Mouse (Mus musculus) erythroid progenitor cell, adult 5-6 weeks (primary cell): Measurements from ENCODE around the gene Wfdc6b. TPM values are rescaled to one million over a fixed set of nuclear protein-coding genes. Genes with fewer than 3 reads are reported as not detected.
"Not testable (repeated sequence)": the region's sequence is repeated elsewhere in the genome, so short reads cannot be mapped to it uniquely, and the experiment has no call there.

Source experiments
- ATAC-seq: replicated peaks from 2 replicates; pipeline ENCODE4 v1.8.0; 2016; ENCODE audit warnings: moderate number of reproducible peaks, mild to moderate bottlenecking, moderate TSS enrichment, inconsistent platforms; ENCODE audit not compliant: poor library complexity, low FRiP score, severe bottlenecking
- total RNA-seq, 2 experiments: library from RNA; stranded (forward) in 1 of 2; stranded (reverse) in 1 of 2; fragments of 150-400 nt in 1 of 2; fragments of 186-747, 209-891 nt in 1 of 2; gene quantifications; 2 replicates each; pipeline versions ENCODE4 v1.2.3 to v1.2.4; 2015 to 2017; ENCODE audit warnings: low replicate concordance in 2 of 2

Gene Wfdc6b
- total RNA-seq (2015; ENCODE audit: low replicate concordance) (not detected in 2 replicates), total RNA-seq (2017; ENCODE audit: low replicate concordance) (not detected in 2 replicates)

GRCm38 (mm10) chr2:164613471-164613870, at the start of gene Wfdc6b, which contains the start of gene Wfdc8:
Wfdc6b (plus strand) TSS chr2:164613522.
Wfdc8 (minus strand) TSS chr2:164613626.
- ATAC-seq, result not testable (repeated sequence)

- ATAC-seq, result no peak
These were observed 49.0 kb upstream of the Wfdc6b start for GRCm38 (mm10) chr2:164564346-164564745.

GRCm38 (mm10) chr2:164566997-164567396, 46.3 kb upstream of the Wfdc6b start:
- 0 out of 2 replicates have a peak, but pooled peaks have one; percentile 33 for ATAC-seq

GRCm38 (mm10) chr2:164567460-164567859, 45.9 kb upstream of the Wfdc6b start:
- ATAC-seq, result no peak

DNA sequence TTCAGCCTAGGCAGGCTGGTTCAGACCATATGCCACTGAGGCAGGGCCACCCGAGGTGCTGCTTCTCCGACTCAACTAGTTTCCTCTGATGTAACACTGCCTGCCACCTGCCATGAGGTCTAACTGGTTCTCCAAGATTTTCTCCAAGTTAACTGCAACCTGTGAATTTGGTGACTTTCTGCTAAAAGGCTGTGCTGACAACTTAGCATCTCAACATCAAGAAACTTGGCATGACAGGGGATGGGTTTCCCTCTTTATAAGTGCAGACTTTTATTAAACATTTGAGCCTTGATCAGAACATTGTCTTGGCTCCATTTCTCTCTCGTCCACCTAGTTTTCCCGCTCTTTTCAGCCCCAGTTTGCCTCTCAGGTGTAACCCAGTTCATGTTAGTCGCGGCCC, 40.0 kb upstream of the Wfdc6b start, which contains the start of gene Spint3:
TSS of gene Spint3 (minus strand) at position 101 of the 400 bp plus-strand sequence.
- ATAC-seq, result not testable (repeated sequence)

- ATAC-seq, result not testable (repeated sequence)
These were observed 28.1 kb upstream of the Wfdc6b start, which contains the start of gene Wfdc6a for GRCm38 (mm10) chr2:164585025-164585725. Wfdc6a (minus strand) TSS chr2:164585447.

- no peak for ATAC-seq
These were observed 21.3 kb upstream of the Wfdc6b start for GRCm38 (mm10) chr2:164592014-164592413.

DNA sequence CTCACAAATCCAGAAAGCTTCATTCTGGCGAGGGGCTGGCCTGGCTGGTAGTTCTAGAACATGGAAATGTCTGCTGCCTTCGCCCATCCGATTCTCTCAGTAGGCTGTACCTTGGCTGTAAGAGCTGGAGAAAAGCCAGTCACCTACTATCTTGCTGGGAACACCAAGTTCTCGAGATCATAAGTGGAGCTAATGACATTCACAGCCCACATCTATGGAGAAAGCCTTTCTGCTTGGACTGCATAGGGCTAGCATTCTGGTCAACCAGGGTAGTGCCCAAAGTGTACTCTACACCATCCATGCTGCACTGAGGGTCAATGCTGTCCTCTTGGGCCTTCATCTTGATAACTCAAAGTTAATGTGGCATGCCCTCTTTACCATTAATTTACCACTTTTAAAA, 19.8 kb upstream of the Wfdc6b start, which contains the start of gene Eppin:
TSS of gene Eppin (minus strand) at position 101 of the 400 bp plus-strand sequence.
- ATAC-seq, result no peak

- ATAC-seq, result no peak
These were observed 13.1 kb upstream of the Wfdc6b start for GRCm38 (mm10) chr2:164600179-164600578.

- no peak for ATAC-seq
These were observed 9.8 kb upstream of the Wfdc6b start for GRCm38 (mm10) chr2:164603482-164603881.

DNA sequence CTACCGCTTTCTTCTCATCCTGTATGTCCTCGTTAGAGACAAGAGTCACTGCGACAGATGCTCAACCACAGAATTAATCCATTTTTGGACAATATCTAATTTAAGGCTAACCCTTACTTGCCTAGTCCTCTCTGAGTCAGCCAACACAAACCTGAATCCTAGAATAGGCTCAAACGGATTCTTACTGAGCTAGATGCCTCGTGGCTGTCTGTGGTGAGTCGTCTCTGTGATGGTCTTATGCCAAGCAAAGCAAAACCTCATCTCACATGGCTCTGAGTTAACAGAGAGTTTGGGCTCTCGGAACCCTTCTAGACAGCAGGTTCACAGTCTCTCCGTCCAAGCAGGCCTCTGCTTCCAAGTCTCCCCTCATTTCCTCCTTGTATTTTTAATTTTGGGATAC, 8.9 kb upstream of the Wfdc6b start:
- no peak for ATAC-seq

GRCm38 (mm10) chr2:164608781-164609180, 4.5 kb upstream of the Wfdc6b start:
- no peak for ATAC-seq

DNA sequence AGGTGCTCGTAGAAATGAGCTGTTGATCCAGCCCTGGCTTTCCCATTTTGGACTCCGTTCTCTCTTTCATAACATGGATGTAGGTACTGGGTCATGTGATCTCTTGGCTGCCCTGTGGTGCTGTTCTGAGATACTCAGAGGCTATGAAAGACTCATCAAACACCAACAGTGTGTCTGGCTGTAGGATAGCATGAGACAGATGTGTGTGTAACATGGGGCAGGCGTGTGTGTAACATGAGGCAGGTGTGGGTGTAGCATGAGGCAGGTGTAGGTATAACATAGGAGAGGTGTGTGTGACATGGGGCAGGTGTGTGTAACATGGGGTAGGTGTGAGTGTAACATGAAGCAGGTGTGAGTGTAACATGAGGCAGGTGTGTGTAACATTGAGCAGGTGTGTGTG, 2.1 kb downstream of the Wfdc6b start:
- no peak for ATAC-seq

- no peak for ATAC-seq
These were observed 5.7 kb downstream of the Wfdc6b start for GRCm38 (mm10) chr2:164619050-164619449.

DNA sequence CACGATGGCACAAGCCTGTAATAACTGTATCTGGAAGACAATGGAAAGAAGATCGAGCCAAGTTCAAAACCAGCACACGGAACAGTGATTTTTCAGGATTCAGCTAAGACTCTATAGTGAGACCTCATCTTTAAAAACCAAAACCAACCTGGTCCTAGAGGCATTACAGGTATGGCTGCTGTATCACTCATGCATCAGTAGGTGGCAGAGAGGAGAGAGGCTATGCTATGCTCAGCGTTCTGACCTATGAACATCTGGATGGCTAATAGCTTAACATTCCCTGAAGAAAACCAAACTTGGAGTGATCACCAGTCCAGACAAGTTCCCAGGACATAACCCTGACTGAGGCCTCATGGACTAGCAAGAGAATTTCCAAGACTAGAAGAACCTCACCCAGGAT, 8.5 kb downstream of the Wfdc6b start:
- ATAC-seq, result no peak

- no peak for ATAC-seq
These were observed 21.9 kb downstream of the Wfdc6b start for GRCm38 (mm10) chr2:164635266-164635665.

- no peak for ATAC-seq
These were observed 25.4 kb downstream of the Wfdc6b start, which contains the start of gene Wfdc16 for GRCm38 (mm10) chr2:164638696-164639095. Wfdc16 (minus strand) TSS chr2:164638796.

GRCm38 (mm10) chr2:164641129-164641528, 27.8 kb downstream of the Wfdc6b start:
- no peak for ATAC-seq

DNA sequence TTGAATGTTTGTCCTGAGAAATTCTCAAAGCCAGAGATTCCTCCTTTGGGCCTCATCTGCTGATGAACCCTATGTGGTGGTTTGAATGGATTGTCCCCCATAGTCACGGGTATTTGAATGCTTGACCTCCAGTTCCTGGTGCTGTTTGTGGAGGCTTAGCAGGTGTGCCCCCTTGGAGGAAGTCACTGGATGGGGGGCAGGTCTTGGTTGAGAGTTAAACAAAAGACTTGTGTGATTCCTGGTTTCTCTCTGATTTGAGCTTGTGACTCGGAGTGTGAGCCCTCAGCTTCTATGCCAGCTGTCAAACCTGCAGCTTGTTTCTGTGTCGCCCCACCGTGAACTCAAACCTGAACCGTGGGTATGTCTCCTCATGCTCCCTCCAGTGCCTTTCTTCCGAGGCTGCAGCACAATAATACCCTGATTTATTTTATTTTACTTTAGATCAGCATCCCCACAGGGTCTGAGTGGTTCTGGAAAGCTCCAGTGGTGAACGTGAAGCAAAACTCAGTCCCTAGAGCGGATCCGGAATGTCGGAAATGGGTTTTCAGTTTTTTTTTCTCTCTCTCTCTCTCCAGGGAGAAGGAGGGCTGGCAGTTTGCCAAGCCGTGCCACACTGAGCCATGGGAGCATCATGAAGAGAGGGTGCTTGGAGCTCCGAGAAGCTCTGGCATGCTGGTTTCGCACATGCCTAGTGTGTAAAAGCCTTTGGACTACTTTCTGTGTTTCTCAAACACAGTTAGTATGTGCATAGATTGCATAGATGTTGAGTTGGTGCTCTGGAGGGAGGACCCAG, 28.8 kb downstream of the Wfdc6b start:
- no peak for ATAC-seq

DNA sequence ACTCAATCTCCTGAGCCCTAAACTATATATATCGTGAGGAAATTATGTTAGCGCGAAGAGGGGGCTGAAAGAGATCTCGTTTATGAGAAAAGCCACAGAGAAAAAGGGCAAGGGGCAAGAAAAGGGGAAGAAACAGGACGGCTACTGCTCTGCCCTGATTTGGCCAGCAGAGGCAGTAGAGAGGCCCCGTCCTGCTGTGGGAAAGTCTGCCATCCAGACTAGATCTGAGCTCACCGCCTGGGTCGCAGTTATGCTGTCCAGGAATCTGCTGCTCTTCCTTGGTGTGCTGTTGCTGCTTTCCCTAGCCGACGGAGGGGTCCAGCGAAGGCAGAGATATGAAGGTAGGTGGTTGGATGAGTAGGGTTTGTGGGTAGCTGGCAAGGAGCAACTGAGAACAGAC, 42.5 kb downstream of the Wfdc6b start, which contains the start of gene Wfdc10:
TSS of gene Wfdc10 (plus strand) at position 189 of the 400 bp plus-strand sequence.
- ATAC-seq, result peak; percentile 83
